Mouse (Mus musculus) erythroblast, embryonic 14.5 days (primary cell): ENCODE data around the gene Slc25a47.

Experiments
- GATA1 ChIP-seq: IDR thresholded peaks from 2 replicates; pipeline ENCODE4 v1.6.1; 2012; ENCODE audit warnings: low read length, inconsistent platforms, mixed read lengths
- TAL1 ChIP-seq: IDR thresholded peaks from 3 replicates; pipeline ENCODE4 v1.6.1; 2012; ENCODE audit warnings: low read length, inconsistent platforms, mixed read lengths

- TF ChIP-seq GATA1 = no peak
- TF ChIP-seq TAL1 = no peak
Observed at GRCm38 (mm10) chr12:108826282-108826957, 9.4 kb upstream of the Slc25a47 start.
